Mouse (Mus musculus) CD4-positive, CD25-positive, alpha-beta regulatory T cell, adult 4 months (primary cell): ENCODE measurements at regions not wholly inside any gene's neighbourhood (a gene's known extent, or its start where the extent isn't known, plus 50 kb on each side); places are given as distances from the start of the nearest gene placed in this dataset.
"Not testable (repeated sequence)": the region's sequence is repeated elsewhere in the genome, so short reads cannot be mapped to it uniquely, and the experiment has no call there.

Experiments used
- ATAC-seq: one replicate; pipeline ENCODE4 v1.8.0; 2017

- ATAC-seq: no peak
These were observed 667.4 kb upstream of the Igfbp7 start for GRCm38 (mm10) chr5:78075203-78075602.

GRCm38 (mm10) chr5:78032554-78033250, 624.9 kb upstream of the Igfbp7 start:
- ATAC-seq: no peak

- no peak for ATAC-seq
These were observed 609.7 kb upstream of the Igfbp7 start for GRCm38 (mm10) chr5:78017523-78017922.

GRCm38 (mm10) chr5:77986449-77987047, 578.7 kb upstream of the Igfbp7 start:
- ATAC-seq: no peak

GRCm38 (mm10) chr5:77985269-77985668, 577.4 kb upstream of the Igfbp7 start:
- no peak for ATAC-seq

- not testable (repeated sequence) for ATAC-seq
These were observed 532.2 kb upstream of the Igfbp7 start for GRCm38 (mm10) chr5:77940021-77940420.

GRCm38 (mm10) chr5:77931874-77932273, 524.0 kb upstream of the Igfbp7 start:
- no peak for ATAC-seq

- ATAC-seq: no peak
These were observed 513.3 kb upstream of the Igfbp7 start for GRCm38 (mm10) chr5:77921186-77921585.

- no peak for ATAC-seq
These were observed 509.3 kb upstream of the Igfbp7 start for GRCm38 (mm10) chr5:77917086-77917676.

- no peak for ATAC-seq
These were observed 508.5 kb upstream of the Igfbp7 start for GRCm38 (mm10) chr5:77916375-77916774.

- ATAC-seq: no peak
These were observed 501.4 kb upstream of the Igfbp7 start for GRCm38 (mm10) chr5:77909218-77909617.

GRCm38 (mm10) chr5:77892024-77892423, 484.2 kb upstream of the Igfbp7 start:
- not testable (repeated sequence) for ATAC-seq

GRCm38 (mm10) chr5:77888534-77888933, 480.7 kb upstream of the Igfbp7 start:
- ATAC-seq: no peak

GRCm38 (mm10) chr5:77871403-77871802, 463.6 kb upstream of the Igfbp7 start:
- ATAC-seq: no peak

GRCm38 (mm10) chr5:77865342-77865741, 457.5 kb upstream of the Igfbp7 start:
- no peak for ATAC-seq

- no peak for ATAC-seq
These were observed 447.4 kb upstream of the Igfbp7 start for GRCm38 (mm10) chr5:77855191-77855590.

- ATAC-seq: no peak
These were observed 446.4 kb upstream of the Igfbp7 start for GRCm38 (mm10) chr5:77853999-77854784.

- no peak for ATAC-seq
These were observed 443.8 kb upstream of the Igfbp7 start for GRCm38 (mm10) chr5:77851645-77852044.

- no peak for ATAC-seq
These were observed 430.6 kb upstream of the Igfbp7 start for GRCm38 (mm10) chr5:77838186-77839097.

GRCm38 (mm10) chr5:77827971-77828370, 420.1 kb upstream of the Igfbp7 start:
- no peak for ATAC-seq

GRCm38 (mm10) chr5:77826063-77826462, 418.2 kb upstream of the Igfbp7 start:
- ATAC-seq: no peak

- ATAC-seq: no peak
These were observed 409.0 kb upstream of the Igfbp7 start for GRCm38 (mm10) chr5:77816759-77817280.
